Mouse (Mus musculus) hematopoietic stem cell, adult 5-6 weeks (primary cell): Measurements from ENCODE around the gene Nfe2l3. TPM values are rescaled to one million over a fixed set of nuclear protein-coding genes. Genes with fewer than 3 reads are reported as not detected.
A peak's percentile ranks its signal among the peaks of the same experiment; 100 is the strongest.

Source experiments
- ATAC-seq, 2 experiments: fragments of 125-278 bp in 1 of 2; replicated peaks in 1 of 2; 2 replicates each; pipeline ENCODE4 v1.8.0; 2016 to 2017; ENCODE audit warnings: inconsistent platforms in 2 of 2, mild to moderate bottlenecking in 2 of 2, moderate number of reproducible peaks in 2 of 2, low read depth in 1 of 2, moderate TSS enrichment in 1 of 2; ENCODE audit not compliant: low FRiP score in 2 of 2, poor library complexity in 2 of 2, severe bottlenecking in 2 of 2, insufficient read depth in 1 of 2, low TSS enrichment in 1 of 2
- total RNA-seq: library from RNA; stranded (forward); fragments of 172-1452, 232-1000 nt; gene quantifications from 2 replicates; pipeline ENCODE4 v1.2.3, GENCODE M21; 2017

Nfe2l3 gene
- total RNA-seq, 1 experiment from 2014 or later, result 0.25 TPM

DNA sequence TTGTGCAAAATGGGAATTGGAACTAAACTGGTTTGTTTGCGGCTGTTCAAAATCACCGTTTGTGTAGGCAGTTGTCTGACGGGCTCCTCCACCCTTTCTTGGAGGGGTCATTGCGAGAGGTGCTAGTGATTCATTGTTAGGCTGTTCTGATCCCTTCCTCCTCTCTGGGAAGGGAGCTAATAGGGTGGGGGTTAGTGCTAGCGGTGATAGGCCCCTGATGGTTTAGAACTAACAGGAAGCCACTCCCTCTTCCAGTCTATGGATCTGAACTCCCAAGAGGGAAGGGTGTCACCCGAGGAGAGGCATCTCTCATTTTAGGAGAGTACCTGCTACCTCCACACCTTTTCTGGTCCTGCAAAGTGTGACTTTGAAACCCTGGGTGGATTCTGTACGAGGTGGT is 1.8 kb downstream of the Nfe2l3 start:
- no peak for ATAC-seq

DNA sequence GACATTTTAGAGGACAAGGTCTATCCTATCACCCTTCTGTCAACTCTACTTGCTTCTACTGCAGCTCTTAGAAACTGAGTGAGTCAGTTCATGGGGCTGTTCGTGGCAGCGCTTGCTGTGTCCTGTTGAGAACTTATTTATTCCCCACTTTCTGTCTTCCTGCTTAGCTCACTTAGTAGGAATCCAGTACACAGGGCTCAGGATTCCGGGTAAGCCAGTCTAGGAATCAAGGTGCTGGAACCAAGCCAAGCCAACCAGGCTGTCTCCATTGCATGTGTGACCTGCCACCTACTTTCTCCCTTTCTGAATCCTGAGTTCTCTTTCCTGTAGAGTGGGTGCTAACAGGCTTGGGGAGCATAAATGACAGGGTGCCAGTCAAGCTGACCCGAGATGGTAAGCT is 5.2 kb downstream of the Nfe2l3 start:
- no peak for ATAC-seq

DNA sequence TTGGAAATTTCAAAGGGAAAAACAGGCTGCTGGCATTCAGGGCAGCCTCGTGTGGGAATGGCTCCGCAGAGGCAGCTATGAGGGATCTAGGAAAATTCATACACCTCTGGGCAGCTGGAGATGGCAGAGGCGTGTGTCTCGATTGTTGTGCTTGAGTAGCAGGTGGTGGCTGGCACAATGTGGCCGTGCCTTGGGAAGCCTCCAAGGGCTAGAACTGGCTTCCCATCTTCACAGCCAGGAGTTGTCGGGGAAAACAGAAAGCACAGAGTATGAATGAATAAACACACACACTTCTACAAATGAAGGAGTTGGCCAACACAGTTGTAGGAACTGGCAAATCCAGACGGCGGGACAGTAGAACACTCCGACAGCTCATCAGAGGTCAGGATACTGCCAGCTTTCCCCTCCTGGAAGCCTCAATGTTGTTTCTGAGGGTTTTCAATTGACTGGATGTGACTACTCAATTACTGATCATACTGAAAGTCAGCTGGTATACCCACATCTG is 6.4 kb downstream of the Nfe2l3 start:
- no peak for ATAC-seq

DNA sequence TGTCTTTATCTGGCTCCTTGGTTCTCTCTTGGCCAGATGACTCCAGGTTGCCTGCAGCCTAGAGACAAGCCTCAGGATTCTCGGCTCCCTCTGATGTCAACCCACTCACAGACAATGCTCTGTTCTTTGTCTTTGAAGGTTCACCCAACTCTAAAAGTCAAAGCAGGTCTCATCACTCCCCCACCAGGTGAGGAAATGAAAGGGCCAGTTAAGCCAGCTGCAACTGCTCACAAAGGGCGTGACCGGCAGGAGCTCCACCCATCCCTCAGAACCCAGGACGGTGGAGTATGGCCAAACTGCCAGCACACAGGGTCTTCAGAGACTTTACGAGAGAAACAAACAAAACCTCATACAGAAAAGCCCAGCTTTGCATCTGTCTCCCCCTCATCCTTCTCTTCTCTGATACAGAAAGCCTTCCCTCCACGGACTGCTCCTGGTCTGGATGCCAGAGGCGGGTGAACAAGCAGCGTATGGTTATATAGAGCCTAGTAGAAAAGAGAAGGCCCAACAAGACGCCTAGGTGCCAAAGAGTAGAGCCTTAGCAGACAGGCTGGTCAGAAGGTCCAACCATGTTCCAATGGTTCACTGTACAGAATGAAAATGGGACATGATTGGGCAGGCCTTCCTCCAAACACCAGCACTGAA is 9.8 kb downstream of the Nfe2l3 start:
- ATAC-seq, result no peak

DNA sequence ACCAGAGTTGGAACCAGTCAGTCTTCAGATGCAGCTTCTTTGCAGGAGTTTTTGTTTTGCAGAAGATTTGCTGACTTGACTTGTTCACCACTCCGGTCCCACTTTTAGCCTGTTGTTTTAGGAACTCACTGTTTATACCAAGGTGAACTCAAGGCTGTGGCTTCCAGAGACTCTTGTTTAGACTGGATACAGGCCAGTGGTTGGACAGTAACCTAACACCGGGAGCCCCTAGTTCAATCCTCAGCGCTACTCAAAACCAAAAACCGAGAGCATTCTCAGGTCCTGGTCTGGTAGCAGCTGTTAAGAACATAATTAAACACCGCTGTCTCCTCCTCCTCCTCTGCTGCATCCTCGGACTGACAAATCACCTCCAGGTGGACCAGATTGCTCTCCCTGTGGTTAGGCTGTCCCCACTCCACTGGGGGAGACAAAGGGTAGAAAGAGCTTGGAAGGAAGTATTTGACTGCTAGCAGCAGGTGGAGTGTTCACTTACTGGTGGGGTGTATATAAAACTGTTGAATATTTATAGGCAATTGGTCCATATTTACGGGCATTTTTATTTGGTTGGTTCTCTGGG is 20.5 kb downstream of the Nfe2l3 start:
- ATAC-seq, result no peak

DNA sequence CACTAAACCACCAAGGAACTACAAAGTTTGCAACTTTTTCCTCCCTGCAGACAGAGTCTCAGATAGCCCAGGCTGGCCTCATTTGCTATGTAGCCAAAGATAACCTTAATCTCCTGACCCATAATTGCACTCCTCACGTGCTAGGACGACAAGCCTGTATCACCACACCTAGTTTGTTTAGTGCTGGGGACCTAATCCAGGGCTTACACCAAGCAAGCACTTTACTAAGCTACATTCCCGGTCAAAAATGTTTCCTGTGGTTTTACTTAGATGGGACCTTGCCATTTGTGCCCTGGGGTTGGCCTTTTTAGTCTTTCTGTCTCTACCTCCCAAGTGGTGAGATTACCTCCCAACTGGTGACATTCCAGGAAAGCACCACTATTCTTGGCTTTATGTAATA is 22.5 kb downstream of the Nfe2l3 start:
- ATAC-seq, result no peak

DNA sequence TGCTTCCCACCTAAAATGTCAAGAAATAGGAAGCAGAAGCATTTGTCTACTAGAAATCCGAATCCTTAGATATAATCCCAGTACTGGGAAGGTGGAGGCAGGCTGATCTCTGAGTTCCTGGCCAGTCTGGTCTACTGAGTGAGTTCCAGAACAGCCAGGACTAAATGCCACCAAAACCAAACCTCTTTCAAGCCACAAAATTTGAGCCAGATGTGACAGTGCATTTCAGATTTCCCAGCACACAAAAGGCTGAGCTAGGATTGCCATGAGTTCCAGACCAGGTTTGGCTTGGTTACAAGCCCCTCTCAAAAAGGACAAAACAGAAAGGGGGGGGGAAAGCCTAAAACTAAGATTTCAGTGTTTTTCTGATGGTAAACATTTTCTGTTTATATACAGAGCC is 23.7 kb downstream of the Nfe2l3 start:
- no peak for ATAC-seq

DNA sequence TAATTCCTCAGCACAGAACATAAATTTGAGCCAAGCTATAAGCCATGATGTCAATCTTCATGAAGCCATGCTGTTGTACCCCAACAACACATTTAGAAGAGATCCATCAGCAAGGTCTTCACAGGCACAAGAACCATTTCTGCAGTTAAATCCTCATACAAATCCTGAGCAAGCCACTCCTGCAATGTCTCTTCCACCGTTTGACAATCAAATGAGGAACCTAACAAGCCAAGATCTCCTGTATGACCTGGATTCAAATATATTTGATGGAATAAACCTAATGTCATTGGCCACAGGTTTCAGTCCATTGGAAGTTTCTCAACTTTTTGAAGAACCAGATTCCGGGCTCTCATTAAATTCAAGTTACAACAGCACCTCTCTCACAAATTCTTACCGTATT is 24.8 kb downstream of the Nfe2l3 start:
- ATAC-seq, result no peak

DNA sequence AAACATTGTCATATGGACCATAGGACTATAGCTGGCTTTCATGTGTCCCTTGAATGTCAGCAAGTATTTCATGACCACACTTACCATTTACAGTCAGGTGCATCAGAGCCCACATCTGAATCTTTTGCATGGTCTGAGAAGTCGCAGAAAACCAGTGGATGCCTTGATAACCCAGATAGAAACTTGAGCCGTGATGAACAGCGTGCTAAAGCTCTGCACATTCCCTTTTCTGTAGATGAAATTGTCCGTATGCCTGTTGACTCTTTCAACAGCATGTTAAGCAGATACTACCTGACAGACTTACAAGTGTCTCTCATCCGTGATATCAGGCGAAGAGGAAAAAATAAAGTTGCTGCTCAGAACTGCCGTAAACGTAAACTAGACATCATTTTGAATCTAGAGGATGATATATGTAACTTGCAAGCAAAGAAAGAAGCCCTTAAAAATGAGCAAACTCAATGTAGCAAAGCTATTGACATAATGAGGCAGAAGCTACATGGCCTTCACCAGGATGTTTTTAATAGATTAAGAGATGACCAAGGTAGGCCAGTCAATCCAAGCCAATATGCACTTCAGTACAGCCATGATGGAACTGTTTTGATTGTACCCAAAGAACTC is 25.4 kb downstream of the Nfe2l3 start:
- no peak for ATAC-seq

DNA sequence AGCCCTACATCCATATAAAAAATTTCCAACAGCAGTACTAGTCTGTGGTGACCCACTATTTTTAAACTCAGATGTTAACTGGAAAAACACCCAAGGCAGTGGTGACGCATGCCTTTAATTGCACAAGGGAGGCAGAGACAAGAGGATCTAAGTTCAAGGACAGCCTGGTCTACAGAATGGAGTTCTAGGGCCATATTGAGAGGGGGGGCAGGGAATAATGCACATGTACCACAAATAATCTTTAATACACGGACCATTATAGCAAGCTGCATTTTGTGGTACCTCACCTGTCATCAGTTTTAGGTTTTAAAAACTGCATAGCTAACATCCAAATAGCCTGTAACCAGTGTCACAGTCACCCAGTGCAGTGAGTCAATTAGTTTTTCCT is 26.4 kb downstream of the Nfe2l3 start:
- ATAC-seq, result 0 out of 4 replicates have a peak, but pooled peaks of 1 of the 2 experiments have one; percentile 11

DNA sequence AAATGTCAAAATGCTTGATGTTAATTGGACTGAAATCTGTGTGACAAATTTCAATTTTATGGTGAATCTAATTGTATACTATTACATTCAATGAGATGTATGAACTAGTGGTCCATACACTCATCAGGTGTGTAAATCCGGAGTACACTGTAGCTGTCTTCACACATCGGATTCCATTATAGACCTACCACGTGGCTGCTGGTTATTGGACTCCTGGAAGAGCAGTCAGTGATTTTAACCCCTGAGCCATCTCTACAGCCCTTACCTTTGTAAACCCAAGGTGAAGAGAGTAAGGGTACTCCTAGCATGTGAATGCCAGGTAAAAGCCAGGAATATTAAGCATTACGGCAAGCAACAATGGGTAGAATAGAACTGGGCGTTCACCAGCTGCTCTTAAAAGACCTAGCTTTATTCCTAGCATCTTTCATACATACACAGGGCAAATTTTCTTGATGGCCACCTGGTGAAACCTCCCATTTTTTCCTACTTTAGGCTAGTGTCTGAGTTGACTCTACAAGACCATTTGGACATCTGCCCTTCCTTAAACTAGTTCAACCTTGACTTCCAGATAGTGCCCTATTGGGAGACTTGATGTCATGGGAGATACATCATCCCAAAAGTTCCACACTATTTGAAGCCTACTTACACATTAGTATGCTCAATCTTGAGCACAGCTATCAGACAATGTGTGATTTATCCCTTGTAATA is 27.0 kb downstream of the Nfe2l3 start:
- peak in 1 of 2 experiments; percentile 7; a peak in 1 of 4 replicates for ATAC-seq

DNA sequence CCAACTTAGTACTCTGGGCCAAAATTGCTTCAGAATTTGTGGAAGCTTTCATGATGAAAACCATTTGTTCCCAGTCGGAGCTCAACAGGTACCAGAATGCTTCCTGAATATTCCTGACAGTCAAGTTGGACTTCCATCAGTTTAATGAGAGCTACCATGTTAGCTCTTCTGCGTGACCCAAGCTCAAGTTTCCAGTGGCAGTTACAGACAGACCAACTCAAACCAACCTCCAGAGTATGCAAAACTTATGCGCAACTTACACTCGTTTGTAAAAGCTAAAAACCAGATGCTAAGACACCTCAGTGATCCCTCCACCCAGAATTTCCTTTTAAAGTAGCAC is 27.5 kb downstream of the Nfe2l3 start:
- ATAC-seq, result peak in 1 of 2 experiments; percentile 5; a peak in 1 of 4 replicates

DNA sequence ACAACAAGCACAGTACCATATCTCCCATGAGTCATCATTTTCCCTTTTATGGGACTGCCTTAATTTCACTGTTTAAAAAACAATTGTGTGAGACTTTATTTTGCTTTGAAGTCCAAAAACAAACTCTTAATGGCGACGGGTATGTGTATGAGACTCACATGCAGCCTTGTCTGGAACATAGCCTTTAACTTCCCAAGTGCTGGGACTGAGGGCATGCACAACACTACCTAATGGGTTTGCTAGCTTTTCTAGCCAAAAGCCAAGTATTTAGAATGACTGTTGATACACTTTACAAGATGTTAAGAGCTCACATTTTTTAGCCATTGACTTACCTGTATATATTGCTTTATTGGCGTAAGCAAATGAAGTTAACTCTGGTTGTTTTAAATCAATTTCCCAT is 27.9 kb downstream of the Nfe2l3 start:
- 0 out of 4 replicates have a peak, but pooled peaks of 1 of the 2 experiments have one; percentile 12 for ATAC-seq

DNA sequence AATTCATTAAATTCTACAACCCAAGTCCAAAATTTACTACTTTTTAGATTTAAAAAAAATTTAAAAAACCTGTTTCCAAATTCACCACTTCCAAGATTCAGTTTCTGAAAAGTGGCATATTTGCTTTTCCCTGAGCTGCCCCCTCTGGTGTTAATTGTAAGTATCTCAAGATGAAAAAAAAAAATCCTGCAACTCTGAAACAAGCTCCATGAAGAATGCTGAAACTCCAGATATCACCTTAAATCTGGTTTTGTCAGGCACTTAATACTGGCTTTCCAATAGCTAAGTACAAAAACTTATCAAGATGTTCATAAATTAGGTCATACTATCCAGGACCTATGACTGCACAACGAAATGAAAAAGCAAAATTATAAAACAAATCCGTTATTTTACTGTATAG is 35.2 kb downstream of the Nfe2l3 start:
- ATAC-seq, result no peak

DNA sequence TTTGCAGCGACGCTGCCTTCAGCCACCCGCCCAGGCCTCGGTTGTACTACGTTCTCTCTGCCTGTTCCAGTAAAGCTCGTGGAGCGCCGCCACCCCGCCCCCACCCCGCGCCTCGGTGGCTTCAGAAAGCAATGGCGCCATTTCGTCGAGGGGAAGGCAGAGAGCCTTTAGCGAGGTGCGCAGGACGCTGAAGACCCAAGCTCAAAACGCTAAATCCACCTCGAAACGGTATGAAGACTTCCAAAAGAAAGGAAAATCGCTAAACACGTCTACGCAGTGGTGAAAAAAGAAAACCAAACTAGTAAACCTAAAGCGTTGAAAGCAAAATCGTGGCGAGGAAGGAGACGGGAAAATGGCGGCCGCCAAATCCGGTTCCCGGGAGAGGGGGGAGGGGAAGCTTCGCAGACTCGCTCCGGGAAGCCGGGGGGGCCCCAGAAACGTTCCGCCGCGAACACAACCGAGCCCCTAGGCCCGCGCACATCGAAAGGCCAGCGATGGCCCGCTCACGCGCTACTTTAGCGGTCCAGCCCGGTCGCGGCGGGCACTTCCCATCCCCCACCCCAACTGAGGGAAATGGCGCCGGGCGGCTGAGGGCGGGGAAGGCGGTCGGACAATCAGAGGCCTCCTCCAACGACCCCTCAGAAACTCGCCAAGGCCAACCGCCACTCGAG is 36.6 kb downstream of the Nfe2l3 start:
- peak; percentile 13 to 37; a peak in 2 of 4 replicates for ATAC-seq

DNA sequence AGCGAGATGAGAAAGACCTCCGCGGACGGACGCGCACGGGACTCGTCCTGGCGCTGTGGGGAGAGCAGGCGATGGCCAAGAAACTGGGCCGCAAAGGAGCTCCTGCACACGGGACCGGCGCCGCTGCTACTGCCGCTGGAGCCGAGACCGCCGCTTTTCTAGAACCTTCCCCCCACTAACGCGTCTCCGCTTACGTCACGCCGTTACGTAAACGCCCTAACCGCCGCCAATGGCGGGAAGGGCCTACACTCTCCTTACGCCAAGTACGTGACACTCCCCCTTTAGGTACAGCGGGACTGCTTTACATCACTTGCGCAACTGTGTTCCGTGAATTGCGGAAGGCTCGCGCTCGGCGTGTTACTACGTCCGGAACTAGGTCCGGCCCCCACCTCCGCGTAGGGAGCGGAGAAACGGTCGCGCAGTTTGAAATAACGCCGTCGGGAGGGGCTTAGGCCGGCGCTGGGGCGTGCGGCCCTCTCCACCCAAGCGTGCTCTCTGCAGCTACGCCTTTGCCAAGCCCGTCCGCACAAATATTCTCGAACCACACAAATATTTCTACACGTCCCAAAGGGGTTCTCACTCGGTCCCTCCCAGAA is 37.3 kb downstream of the Nfe2l3 start, which contains the start of gene Hnrnpa2b1:
Hnrnpa2b1 (minus strand) TSS at position 180 of the 596 bp plus-strand sequence.
- peak; percentile 77 to 80 for ATAC-seq
